12 mouse cellular contexts compared by ENCODE assay signal in genomic region chr9:90087906-90088485, GRCm38 (mm10). TPM values are rescaled to one million over a fixed set of nuclear protein-coding genes. Genes with fewer than 3 reads are reported as not detected.
DNase-seq lines count a peak whose midpoint lies in the region; ATAC-seq lines count a peak whose summit lies in the region.
"Had no signal": no experiment of that assay in that cellular context is flagged by ENCODE, and none has a peak within 500 bp of the region (broad histone marks: within the 10 kb centered on the region; RNA-seq: fewer than 3 reads in every experiment).

No protein-coding gene starts in this region.

- no peak overlapping the region for H3K4me3 ChIP-seq in heart, embryonic 12.5 days
- no peak overlapping the region for H3K4me3 ChIP-seq in heart, embryonic 11.5 days (ENCODE audit: low read depth, low read length)
- H3K4me3 ChIP-seq in neural tube, embryonic 11.5 days (ENCODE audit: low read depth, low read length), result no peak overlapping the region
- no peak overlapping the region for H3K4me3 ChIP-seq in limb, embryonic 12.5 days (replicated peaks)
- no peak overlapping the region for H3K4me3 ChIP-seq in neural tube, embryonic 15.5 days (replicated peaks)

- no peak overlapping the region for H3K9ac ChIP-seq in heart, embryonic 12.5 days
- H3K9ac ChIP-seq in heart, embryonic 11.5 days (ENCODE audit: low read depth, low read length), result no peak overlapping the region
- H3K9ac ChIP-seq in neural tube, embryonic 11.5 days (ENCODE audit: low read length), result no peak overlapping the region
- no peak overlapping the region for H3K9ac ChIP-seq in limb, embryonic 12.5 days (replicated peaks)
- no peak overlapping the region for H3K9ac ChIP-seq in neural tube, embryonic 15.5 days (replicated peaks)

- 81% methylated on average over 2 of the region's 2 CpGs for WGBS in heart, embryonic 12.5 days
- 86% methylated on average over 2 of the region's 2 CpGs for WGBS in heart, embryonic 11.5 days (ENCODE audit: insufficient replicate concordance)
- 95% methylated on average over 2 of the region's 2 CpGs for WGBS in neural tube, embryonic 11.5 days
- 84% methylated on average over 2 of the region's 2 CpGs for WGBS in limb, embryonic 12.5 days
- WGBS in neural tube, embryonic 15.5 days, result 88% methylated on average over 2 of the region's 2 CpGs

- no peak overlapping the region for H3K27ac ChIP-seq in heart, embryonic 12.5 days (ENCODE audit: poor library complexity, severe bottlenecking)
- no peak overlapping the region for H3K27ac ChIP-seq in heart, embryonic 11.5 days (ENCODE audit: low read depth, low read length)
- no peak overlapping the region for H3K27ac ChIP-seq in neural tube, embryonic 11.5 days (ENCODE audit: low read depth, low read length)
- no peak overlapping the region for H3K27ac ChIP-seq in limb, embryonic 12.5 days
- H3K27ac ChIP-seq in neural tube, embryonic 15.5 days (replicated peaks), result no peak overlapping the region

- peaks cover 55% of the 10 kb centered on the region for H3K36me3 ChIP-seq in heart, embryonic 12.5 days
- H3K36me3 ChIP-seq in heart, embryonic 11.5 days (ENCODE audit: control insufficient read depth, insufficient read depth, low read length), result peaks cover 29% of the 10 kb centered on the region
- peaks cover 18% of the 10 kb centered on the region for H3K36me3 ChIP-seq in neural tube, embryonic 11.5 days (ENCODE audit: control insufficient read depth, insufficient read depth, low read length)
- H3K36me3 ChIP-seq in limb, embryonic 12.5 days, result peaks cover 59% of the 10 kb centered on the region
- peaks cover 51% of the 10 kb centered on the region for H3K36me3 ChIP-seq in neural tube, embryonic 15.5 days

- H3K4me1 ChIP-seq in heart, embryonic 12.5 days (replicated peaks), result no peaks in the 10 kb centered on the region
- no peaks in the 10 kb centered on the region for H3K4me1 ChIP-seq in heart, embryonic 11.5 days (ENCODE audit: control insufficient read depth, insufficient read depth, low read length)
- H3K4me1 ChIP-seq in neural tube, embryonic 11.5 days (ENCODE audit: control insufficient read depth, insufficient read depth, low read length), result no peaks in the 10 kb centered on the region
- H3K4me1 ChIP-seq in limb, embryonic 12.5 days (replicated peaks), result no peaks in the 10 kb centered on the region
- no peaks in the 10 kb centered on the region for H3K4me1 ChIP-seq in neural tube, embryonic 15.5 days

- H3K27me3 ChIP-seq in heart, embryonic 12.5 days (replicated peaks), result no peaks in the 10 kb centered on the region
- H3K27me3 ChIP-seq in heart, embryonic 11.5 days (ENCODE audit: control insufficient read depth, insufficient read depth, low read length), result no peaks in the 10 kb centered on the region
- H3K27me3 ChIP-seq in neural tube, embryonic 11.5 days (ENCODE audit: control insufficient read depth, insufficient read depth, low read length), result no peaks in the 10 kb centered on the region
- no peaks in the 10 kb centered on the region for H3K27me3 ChIP-seq in limb, embryonic 12.5 days
- H3K27me3 ChIP-seq in neural tube, embryonic 15.5 days (replicated peaks), result no peaks in the 10 kb centered on the region

- 0 out of 2 replicates have a peak, but pooled peaks have one; percentile 23 for ATAC-seq in heart, embryonic 12.5 days (ENCODE audit: insufficient number of reproducible peaks, low FRiP score)
- ATAC-seq in heart, embryonic 11.5 days (replicated peaks; ENCODE audit: insufficient number of reproducible peaks, low FRiP score, low TSS enrichment), result no peak
- ATAC-seq in neural tube, embryonic 11.5 days (ENCODE audit: insufficient read depth, low FRiP score, low TSS enrichment), result peak; percentile 38; the same call in 1 of the 2 replicates
- ATAC-seq in limb, embryonic 12.5 days (ENCODE audit: insufficient number of reproducible peaks, insufficient read depth, low FRiP score, low TSS enrichment, low read depth), result 0 out of 2 replicates have a peak, but pooled peaks have one; percentile 33
- peak; percentile 58; the same call in 1 of the 2 replicates for ATAC-seq in neural tube, embryonic 15.5 days (ENCODE audit: low FRiP score)

- H3K4me2 ChIP-seq in heart, embryonic 12.5 days, result no peak overlapping the region
- no peak overlapping the region for H3K4me2 ChIP-seq in heart, embryonic 11.5 days
- H3K4me2 ChIP-seq in neural tube, embryonic 11.5 days (ENCODE audit: low read depth), result no peak overlapping the region
- H3K4me2 ChIP-seq in limb, embryonic 12.5 days, result no peak overlapping the region
- no peak overlapping the region for H3K4me2 ChIP-seq in neural tube, embryonic 15.5 days

- no peak for DNase-seq in neural tube, embryonic 11.5 days (ENCODE audit: low spot score)
- DNase-seq in neural tube, embryonic 10.5 days (ENCODE audit: extremely low spot score, low spot score), result no peak
- DNase-seq in left cerebral cortex, adult 8-10 months (ENCODE audit: low spot score in 2 of 2), result no peak
- DNase-seq in right cerebral cortex, postnatal 25 days, result no peak
- DNase-seq: adrenal gland, adult 8-10 months; cerebellum, adult 11 months; heart, postnatal 10 days; thymus, postnatal 25 days had no signal

- H3K9me3 ChIP-seq in heart, embryonic 12.5 days (replicated peaks), result 0 out of 2 replicates have a peak, but pooled peaks cover 3% of the 10 kb centered on the region
- H3K9me3 ChIP-seq in heart, embryonic 11.5 days (replicated peaks; ENCODE audit: control insufficient read depth, low read length), result no peaks in the 10 kb centered on the region
- H3K9me3 ChIP-seq in neural tube, embryonic 11.5 days (ENCODE audit: control insufficient read depth, low read length), result no peaks in the 10 kb centered on the region
- H3K9me3 ChIP-seq in limb, embryonic 12.5 days, result peaks cover 4% of the 10 kb centered on the region; the same call in 1 of the 2 replicates
- no peaks in the 10 kb centered on the region for H3K9me3 ChIP-seq in neural tube, embryonic 15.5 days (replicated peaks)

RNA-seq across cellular contexts. Expression of gene Morf4l1, which starts 26.6 kb away (rescaled TPM):
- polyA plus RNA-seq in heart, embryonic 12.5 days (2016; fragmentation: Nextera tagmentation; extraction: Ambion mirVana), result 385 and 388 TPM in 2 replicates
- polyA plus RNA-seq in heart, embryonic 11.5 days (2014; fragmentation: Nextera tagmentation; extraction: Ambion mirVana), result 376 and 383 TPM in 2 replicates
- polyA plus RNA-seq in neural tube, embryonic 11.5 days (2014; fragmentation: Nextera tagmentation; extraction: Ambion mirVana), result 502 and 508 TPM in 2 replicates
- 502 and 512 TPM in 2 replicates for polyA plus RNA-seq in limb, embryonic 12.5 days (2016; fragmentation: Nextera tagmentation; extraction: Ambion mirVana)
- polyA plus RNA-seq in neural tube, embryonic 15.5 days (2015; fragmentation: Nextera tagmentation; extraction: Ambion mirVana), result 520 and 554 TPM in 2 replicates
- total RNA-seq in left cerebral cortex, adult 8-10 months (2022), result 100 to 1,000 TPM; 436 to 462 (median 449) TPM

RNA-seq across cellular contexts. Expression of gene Ctsh, which starts 34.0 kb away (rescaled TPM):
- polyA plus RNA-seq in heart, embryonic 12.5 days (2016; fragmentation: Nextera tagmentation; extraction: Ambion mirVana), result 37.4 and 39.3 TPM in 2 replicates
- polyA plus RNA-seq in heart, embryonic 11.5 days (2014; fragmentation: Nextera tagmentation; extraction: Ambion mirVana), result 28.8 and 32.8 TPM in 2 replicates
- 7.2 and 12.8 TPM in 2 replicates for polyA plus RNA-seq in neural tube, embryonic 11.5 days (2014; fragmentation: Nextera tagmentation; extraction: Ambion mirVana)
- 12.6 and 15.9 TPM in 2 replicates for polyA plus RNA-seq in limb, embryonic 12.5 days (2016; fragmentation: Nextera tagmentation; extraction: Ambion mirVana)
- polyA plus RNA-seq in neural tube, embryonic 15.5 days (2015; fragmentation: Nextera tagmentation; extraction: Ambion mirVana), result 41.7 and 48.1 TPM in 2 replicates
- 10 to 100 TPM; 16.2 to 42.2 (median 32.4) TPM for total RNA-seq in left cerebral cortex, adult 8-10 months (2022)
